Mouse (Mus musculus) limb, embryonic 13.5 days (tissue): ENCODE data around the gene Hacd2. TPM values are rescaled to one million over a fixed set of nuclear protein-coding genes. Genes with fewer than 3 reads are reported as not detected.

Experiments
- ATAC-seq: fragments of 200-750 bp; cut with Nextera tagmentation; 2 replicates; pipeline ENCODE4 v1.8.0; 2017; ENCODE audit warnings: low read depth, moderate number of reproducible peaks, moderate TSS enrichment; ENCODE audit not compliant: low FRiP score
- H3K27ac ChIP-seq: fragments of 300-500 bp; sonication (generic); 2 replicates; pipeline ENCODE4 v1.5.1; 2015; ENCODE audit warnings: inconsistent platforms, mild to moderate bottlenecking, moderate library complexity
- H3K27me3 ChIP-seq: fragments of 300-500 bp; sonication (generic); 2 replicates; pipeline ENCODE4 v1.6.1; 2015; ENCODE audit warnings: mild to moderate bottlenecking, inconsistent platforms
- H3K36me3 ChIP-seq: fragments of 300-500 bp; sonication (generic); 2 replicates; pipeline ENCODE4 v1.6.1; 2015; ENCODE audit warnings: inconsistent platforms, mild to moderate bottlenecking, moderate library complexity
- H3K4me1 ChIP-seq: fragments of 300-500 bp; sonication (generic); 2 replicates; pipeline ENCODE4 v1.6.1; 2015; ENCODE audit warnings: inconsistent platforms
- H3K4me2 ChIP-seq: fragments of 300-500 bp; sonication (generic); replicated peaks from 2 replicates; pipeline ENCODE4 v1.6.1; 2015; ENCODE audit warnings: inconsistent platforms, mild to moderate bottlenecking, moderate library complexity
- H3K4me3 ChIP-seq: fragments of 300-500 bp; sonication (generic); 2 replicates; pipeline ENCODE4 v1.5.1; 2015; ENCODE audit warnings: moderate library complexity, mild to moderate bottlenecking, inconsistent platforms
- H3K9ac ChIP-seq: fragments of 300-500 bp; sonication (generic); 2 replicates; pipeline ENCODE4 v1.6.1; 2015; ENCODE audit warnings: mild to moderate bottlenecking, inconsistent platforms
- H3K9me3 ChIP-seq: fragments of 300-500 bp; sonication (generic); 2 replicates; pipeline ENCODE4 v1.6.1; 2016; ENCODE audit warnings: inconsistent platforms
- WGBS: fragments of 180-500 bp; shearing (Covaris S2); methylation state at CpG from one replicate; pipeline ENCODE4 v1.1.7; 2015; 5-methylcytosine and 5-hydroxymethylcytosine counted together
- polyA plus RNA-seq: library from polyadenylated mRNA; unstranded; fragments of >200 nt; fragmentation: Nextera tagmentation; extraction: Ambion mirVana; gene quantifications from 2 replicates; pipeline ENCODE4 v1.2.1, GENCODE M21; 2015

Gene Hacd2
- polyA plus RNA-seq, 1 experiment from 2014 or later: 79.2 TPM

DNA sequence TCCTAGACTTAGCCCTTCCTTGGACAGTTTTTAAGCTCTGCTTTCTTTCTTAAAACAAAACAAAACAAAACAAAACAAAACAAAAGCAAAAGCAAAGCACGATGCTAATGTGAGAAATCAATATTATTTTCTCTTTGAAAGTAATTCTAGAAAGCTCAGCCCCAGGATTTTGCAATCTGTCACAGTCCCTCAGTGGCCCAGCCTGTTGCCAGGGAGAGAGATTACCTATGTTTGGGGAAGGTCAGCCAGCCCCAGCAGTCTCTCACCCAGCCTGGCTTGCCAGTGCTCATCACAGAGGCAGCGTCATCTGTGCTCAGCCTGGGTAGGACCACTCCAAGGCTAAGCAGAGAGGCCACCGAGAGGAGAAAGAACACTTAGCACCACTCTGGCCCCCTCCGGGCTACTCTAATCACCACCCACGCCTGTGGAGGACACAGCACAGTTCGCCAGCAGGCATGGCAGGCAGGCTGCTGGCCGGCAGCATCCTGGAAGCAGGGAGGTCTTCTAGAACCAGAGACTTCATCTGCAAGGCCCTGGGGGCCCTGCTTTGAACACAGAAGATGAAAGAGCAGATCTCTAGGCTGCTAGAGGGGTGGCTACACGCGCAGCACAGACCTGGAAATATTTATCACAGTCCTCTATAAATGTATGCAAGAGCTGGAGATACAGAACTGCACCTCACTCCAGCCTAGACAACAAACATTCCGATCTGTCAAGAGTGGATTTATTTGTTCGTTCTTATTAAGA lies 117.8 kb downstream of the Hacd2 start:
- 15% methylated on average over 11 of the region's 11 CpGs for WGBS
- peak overlapping the region; percentile 8; the same call in 1 of the 2 replicates for H3K9ac ChIP-seq
- no peaks in the 10 kb centered on the region for H3K27me3 ChIP-seq
- no peak overlapping the region for H3K4me3 ChIP-seq
- H3K27ac ChIP-seq: no peak overlapping the region; the same call in 1 of the 2 replicates
- peaks cover 13% of the 10 kb centered on the region for H3K4me1 ChIP-seq
- H3K36me3 ChIP-seq: no peaks in the 10 kb centered on the region
- no peaks in the 10 kb centered on the region for H3K9me3 ChIP-seq
- peak overlapping the region; percentile 41 for H3K4me2 ChIP-seq
- peak; percentile 57; the same call in 1 of the 2 replicates for ATAC-seq

- Histone ChIP-seq H3K4me1 (peaks cover 13% of the 10 kb centered on the region), H3K27me3 (no peaks in the 10 kb centered on the region), H3K9ac (0 out of 2 replicates have a peak overlapping the region, but pooled peaks have one; percentile 8), H3K4me3 (no peak overlapping the region), H3K4me2 (peak overlapping the region; percentile 41), H3K36me3 (no peaks in the 10 kb centered on the region), H3K9me3 (0 out of 2 replicates have a peak, but pooled peaks cover 3% of the 10 kb centered on the region), H3K27ac (no peak overlapping the region)
- 34% methylated on average over 9 of the region's 9 CpGs for WGBS
- no peak for ATAC-seq
These were observed 118.4 kb downstream of the Hacd2 start for GRCm38 (mm10) chr16:35140620-35140975.

DNA sequence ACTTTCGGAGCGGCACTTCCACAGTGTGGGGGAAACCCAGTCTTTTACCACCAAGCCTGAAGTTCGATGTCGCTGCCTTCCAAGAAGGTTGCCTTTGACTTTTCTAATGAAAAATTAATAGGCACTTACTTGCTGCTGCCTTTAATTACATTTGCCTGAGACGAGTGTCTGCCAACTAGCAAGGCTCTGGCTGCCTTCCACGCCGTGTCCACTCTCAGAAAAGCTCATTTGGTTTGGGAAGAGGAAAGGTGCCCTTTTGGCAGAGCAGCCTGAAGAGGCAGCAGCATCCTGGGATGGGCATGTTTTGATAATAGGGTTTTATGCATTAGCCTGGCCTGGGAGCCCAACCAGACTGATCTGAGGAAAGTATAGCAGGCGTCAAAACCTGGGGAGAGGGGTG lies 119.6 kb downstream of the Hacd2 start:
- peaks cover 13% of the 10 kb centered on the region for H3K4me1 ChIP-seq
- H3K4me2 ChIP-seq: no peak overlapping the region
- H3K4me3 ChIP-seq: no peak overlapping the region
- WGBS: 57% methylated on average over 8 of the region's 8 CpGs
- H3K9ac ChIP-seq: no peak overlapping the region
- H3K36me3 ChIP-seq: no peaks in the 10 kb centered on the region
- no peak overlapping the region for H3K27ac ChIP-seq
- H3K9me3 ChIP-seq: 0 out of 2 replicates have a peak, but pooled peaks cover 3% of the 10 kb centered on the region
- no peak for ATAC-seq
- no peaks in the 10 kb centered on the region; the same call in 1 of the 2 replicates for H3K27me3 ChIP-seq

GRCm38 (mm10) chr16:35146153-35146552 lies 123.9 kb downstream of the Hacd2 start:
- 25% methylated on average over 4 of the region's 4 CpGs for WGBS
- Histone ChIP-seq H3K4me2 (no peak overlapping the region), H3K27me3 (peaks cover 9% of the 10 kb centered on the region), H3K27ac (no peak overlapping the region), H3K4me3 (no peak overlapping the region), H3K36me3 (no peaks in the 10 kb centered on the region), H3K9me3 (0 out of 2 replicates have a peak, but pooled peaks cover 8% of the 10 kb centered on the region), H3K9ac (no peak overlapping the region), H3K4me1 (no peaks in the 10 kb centered on the region)
- no peak for ATAC-seq

- H3K4me2 ChIP-seq: peak overlapping the region; percentile 94
- no peak overlapping the region; the same call in 1 of the 2 replicates for H3K27ac ChIP-seq
- ATAC-seq: no peak
- H3K9me3 ChIP-seq: no peaks in the 10 kb centered on the region
- H3K36me3 ChIP-seq: no peaks in the 10 kb centered on the region
- WGBS: 9% methylated on average over 12 of the region's 12 CpGs
- peaks cover 70% of the 10 kb centered on the region for H3K27me3 ChIP-seq
- H3K9ac ChIP-seq: no peak overlapping the region
- H3K4me1 ChIP-seq: peaks cover 28% of the 10 kb centered on the region
- no peak overlapping the region for H3K4me3 ChIP-seq
These were observed 131.0 kb downstream of the Hacd2 start for GRCm38 (mm10) chr16:35153146-35153755.

DNA sequence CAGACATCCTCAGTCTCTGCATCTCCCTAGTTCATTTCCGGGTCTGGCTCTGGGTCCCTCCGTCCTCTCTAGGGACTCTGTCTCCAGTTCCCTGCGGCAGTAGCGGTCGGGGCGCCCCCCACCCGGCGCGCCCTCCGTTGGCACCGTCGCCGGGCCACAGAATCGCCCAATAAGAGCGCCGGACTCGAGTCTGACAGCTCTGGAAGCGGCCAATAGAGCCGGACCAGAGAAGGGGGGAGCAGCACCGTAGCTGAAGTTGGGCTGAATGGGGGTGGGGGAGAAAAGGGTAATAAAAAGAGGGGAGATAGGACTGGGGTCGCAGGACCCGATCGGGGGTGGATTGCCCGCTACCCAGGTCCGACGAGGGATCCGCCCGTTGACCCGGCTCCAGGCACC lies 132.0 kb downstream of the Hacd2 start:
- Histone ChIP-seq H3K27ac (peak overlapping the region; percentile 15; the same call in 1 of the 2 replicates), H3K9ac (peak overlapping the region; percentile 84), H3K4me3 (peak overlapping the region; percentile 76), H3K9me3 (no peaks in the 10 kb centered on the region), H3K27me3 (peaks cover 75% of the 10 kb centered on the region), H3K36me3 (no peaks in the 10 kb centered on the region), H3K4me1 (peaks cover 28% of the 10 kb centered on the region), H3K4me2 (peak overlapping the region; percentile 94)
- WGBS: 1% methylated on average over 29 of the region's 29 CpGs
- peak; percentile 63 for ATAC-seq

GRCm38 (mm10) chr16:35154641-35155390 lies 132.6 kb downstream of the Hacd2 start, which contains the start of gene Adcy5:
Gene Adcy5, plus strand, starts transcription at chr16:35154877.
- H3K36me3 ChIP-seq: no peaks in the 10 kb centered on the region
- H3K27me3 ChIP-seq: peaks cover 75% of the 10 kb centered on the region
- H3K4me3 ChIP-seq: peak within 1 kb of the TSS; percentile 76
- 1% methylated on average over 38 of the region's 104 CpGs for WGBS
- peak within 1 kb of the TSS; percentile 15; the same call in 1 of the 2 replicates for H3K27ac ChIP-seq
- peak; percentile 61; the same call in 1 of the 2 replicates for ATAC-seq
- peak within 1 kb of the TSS; percentile 84 for H3K9ac ChIP-seq
- peak within 1 kb of the TSS; percentile 94 for H3K4me2 ChIP-seq
- H3K9me3 ChIP-seq: no peaks in the 10 kb centered on the region
- peaks cover 33% of the 10 kb centered on the region for H3K4me1 ChIP-seq

GRCm38 (mm10) chr16:35155391-35156305 lies 133.4 kb downstream of the Hacd2 start:
- ATAC-seq: peak; percentile 26; the same call in 1 of the 2 replicates
- WGBS: under 1% methylated on average over 80 of the region's 87 CpGs
- Histone ChIP-seq H3K4me3 (peak overlapping the region; percentile 76), H3K9me3 (no peaks in the 10 kb centered on the region), H3K9ac (peak overlapping the region; percentile 84), H3K4me2 (peak overlapping the region; percentile 94), H3K27me3 (peaks cover 71% of the 10 kb centered on the region), H3K36me3 (no peaks in the 10 kb centered on the region), H3K27ac (no peak overlapping the region), H3K4me1 (peaks cover 38% of the 10 kb centered on the region)

DNA sequence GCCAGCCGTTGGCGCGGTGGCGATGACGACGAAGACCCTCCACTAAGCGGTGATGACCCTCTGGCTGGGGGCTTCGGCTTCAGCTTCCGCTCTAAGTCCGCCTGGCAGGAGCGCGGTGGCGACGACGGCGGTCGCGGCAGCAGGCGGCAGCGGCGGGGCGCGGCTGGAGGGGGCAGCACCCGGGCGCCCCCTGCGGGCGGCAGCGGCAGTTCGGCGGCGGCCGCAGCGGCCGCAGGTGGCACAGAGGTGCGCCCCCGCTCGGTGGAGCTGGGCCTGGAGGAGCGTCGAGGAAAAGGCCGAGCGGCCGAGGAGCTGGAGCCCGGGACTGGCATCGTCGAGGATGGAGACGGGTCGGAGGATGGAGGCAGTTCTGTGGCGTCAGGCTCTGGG lies 134.1 kb downstream of the Hacd2 start:
- WGBS: 4% methylated on average over 44 of the region's 48 CpGs
- peaks cover 65% of the 10 kb centered on the region for H3K27me3 ChIP-seq

GRCm38 (mm10) chr16:35156832-35157231 lies 134.6 kb downstream of the Hacd2 start:
- ATAC-seq: no peak
- no peak overlapping the region for H3K9ac ChIP-seq
- H3K27me3 ChIP-seq: peaks cover 60% of the 10 kb centered on the region
- peak overlapping the region; percentile 76 for H3K4me3 ChIP-seq
- 72% methylated on average over 21 of the region's 21 CpGs for WGBS
- H3K4me1 ChIP-seq: peaks cover 42% of the 10 kb centered on the region
- no peak overlapping the region for H3K27ac ChIP-seq
- no peaks in the 10 kb centered on the region for H3K36me3 ChIP-seq
- peak overlapping the region; percentile 94 for H3K4me2 ChIP-seq
- H3K9me3 ChIP-seq: no peaks in the 10 kb centered on the region

More for the DNA sequence above, 134.1 kb downstream of the Hacd2 start:
- ATAC-seq: no peak
- peaks cover 42% of the 10 kb centered on the region for H3K4me1 ChIP-seq
- H3K27ac ChIP-seq: no peak overlapping the region
- H3K36me3 ChIP-seq: no peaks in the 10 kb centered on the region
- peak overlapping the region; percentile 76 for H3K4me3 ChIP-seq
- H3K4me2 ChIP-seq: peak overlapping the region; percentile 94
- peak overlapping the region; percentile 84 for H3K9ac ChIP-seq
- H3K9me3 ChIP-seq: no peaks in the 10 kb centered on the region
